Comparison of ENCODE assay signal across 8 mouse cellular contexts in genomic region chr8:90868334-90868733, GRCm38 (mm10). TPM values are rescaled to one million over a fixed set of nuclear protein-coding genes. Genes with fewer than 3 reads are reported as not detected.
DNase-seq lines count a peak whose midpoint lies in the region; ATAC-seq and TF ChIP-seq lines count a peak whose summit lies in the region.

No protein-coding gene starts in this region.

- no peak for ATAC-seq in lung, embryonic 14.5 days (ENCODE audit: insufficient read depth)
- no peak for ATAC-seq in limb, embryonic 14.5 days (ENCODE audit: low FRiP score, low read depth)

- no peak for TF ChIP-seq CTCF in lung, embryonic 14.5 days (IDR thresholded peaks at IDR 0.05; ENCODE audit: low read depth)

- H3K36me3 ChIP-seq in lung, embryonic 14.5 days (ENCODE audit: insufficient read depth) = no peaks in the 10 kb centered on the region
- H3K36me3 ChIP-seq in limb, embryonic 14.5 days (ENCODE audit: control insufficient read depth, insufficient read depth, low read length) = no peaks in the 10 kb centered on the region; the same call in 1 of the 2 replicates

- 0 out of 2 replicates have a peak overlapping the region, but pooled peaks have one; percentile 84 for H3K27ac ChIP-seq in lung, embryonic 14.5 days (ENCODE audit: low read depth)
- H3K27ac ChIP-seq in limb, embryonic 14.5 days (replicated peaks; ENCODE audit: low read depth, low read length) = peak overlapping the region; percentile 82

- 65% methylated on average over 4 of the region's 4 CpGs for WGBS in lung, embryonic 14.5 days
- WGBS in limb, embryonic 14.5 days = 65% methylated on average over 4 of the region's 4 CpGs

- H3K4me1 ChIP-seq in lung, embryonic 14.5 days (ENCODE audit: insufficient read depth) = peaks cover 13% of the 10 kb centered on the region
- H3K4me1 ChIP-seq in limb, embryonic 14.5 days (ENCODE audit: control insufficient read depth, insufficient read depth, low read length) = peaks cover 33% of the 10 kb centered on the region

- H3K9ac ChIP-seq in lung, embryonic 14.5 days = no peak overlapping the region
- no peak overlapping the region for H3K9ac ChIP-seq in limb, embryonic 14.5 days (ENCODE audit: low read depth, low read length, severe bottlenecking)

- intact Hi-C loops in gastrocnemius, postnatal 14 days (cut with DNase I; ENCODE audit: low total_unique reads) = no loop called here

- TF ChIP-seq POLR2A in limb, embryonic 14.5 days (IDR thresholded peaks at IDR 0.05; ENCODE audit: borderline replicate concordance, extremely low read depth, insufficient read depth, insufficient read length) = no peak

- peak; percentile 40 for DNase-seq in gastrocnemius, adult 18-20 months (ENCODE audit: low spot score)
- no peak for DNase-seq in gastrocnemius, postnatal 14 days
- DNase-seq in lung, embryonic 14.5 days = no peak
- DNase-seq in lung, postnatal 14 days = no peak
- peak; percentile 24 to 43 for DNase-seq in frontal cortex, postnatal 25 days (ENCODE audit: low spot score in 2 of 2)
- DNase-seq in limb, embryonic 14.5 days (ENCODE audit: low spot score) = no peak
- no peak for DNase-seq in retina, embryonic 14.5 days (ENCODE audit: low spot score)
- DNase-seq in embryo, embryonic 11 days = no peak

- no peaks in the 10 kb centered on the region for H3K9me3 ChIP-seq in lung, embryonic 14.5 days (ENCODE audit: low read depth, low read length)
- no peaks in the 10 kb centered on the region for H3K9me3 ChIP-seq in limb, embryonic 14.5 days (ENCODE audit: control insufficient read depth, low read length)

- H3K27me3 ChIP-seq in lung, embryonic 14.5 days (ENCODE audit: insufficient read depth, low read length) = no peaks in the 10 kb centered on the region
- H3K27me3 ChIP-seq in limb, embryonic 14.5 days (ENCODE audit: control insufficient read depth, insufficient read depth, low read length) = no peaks in the 10 kb centered on the region

- no peak overlapping the region for H3K4me3 ChIP-seq in lung, embryonic 14.5 days (ENCODE audit: low read depth, low read length)
- H3K4me3 ChIP-seq in limb, embryonic 14.5 days (replicated peaks; ENCODE audit: low read length) = no peak overlapping the region

- H3K4me2 ChIP-seq in lung, embryonic 14.5 days = no peak overlapping the region
- no peak overlapping the region for H3K4me2 ChIP-seq in limb, embryonic 14.5 days (replicated peaks; ENCODE audit: low read depth, low read length, severe bottlenecking)

RNA-seq across cellular contexts. Expression of gene Chd9, which starts 40.2 kb away (rescaled TPM):
- total RNA-seq in gastrocnemius, adult 18-20 months (2021) = 10 to 100 TPM; 28.7 to 53.9 TPM
- 10 to 100 TPM; 41.1 to 76.7 TPM for total RNA-seq in gastrocnemius, postnatal 14 days (2021)
- polyA plus RNA-seq in lung, embryonic 14.5 days (2014; fragmentation: Nextera tagmentation; extraction: Ambion mirVana) = 72.5 and 75.0 TPM in 2 replicates
- polyA plus RNA-seq in limb, embryonic 14.5 days (2012; rRNA removed) = 97.2 and 127 TPM in 2 replicates
- 143 and 153 TPM in 2 replicates for polyA plus RNA-seq in limb, embryonic 14.5 days (2014; fragmentation: Nextera tagmentation; extraction: Ambion mirVana)

RNA-seq across cellular contexts. Expression of gene Gm19935, which starts 51.1 kb away (rescaled TPM):
- total RNA-seq in gastrocnemius, adult 18-20 months (2021) = not detected
- total RNA-seq in gastrocnemius, postnatal 14 days (2021) = not detected
- not detected in 2 replicates for polyA plus RNA-seq in lung, embryonic 14.5 days (2014; fragmentation: Nextera tagmentation; extraction: Ambion mirVana)
- not detected in 2 replicates for polyA plus RNA-seq in limb, embryonic 14.5 days (2012; rRNA removed)
- polyA plus RNA-seq in limb, embryonic 14.5 days (2014; fragmentation: Nextera tagmentation; extraction: Ambion mirVana) = not detected in 2 replicates

Comparison
In these comparisons a context has a peak if more than half of its experiments do, and no peak if none do; other contexts are left out.
1. DNase-seq: peak in gastrocnemius, adult 18-20 months (single experiment) and frontal cortex, postnatal 25 days (2 of 2); none in gastrocnemius, postnatal 14 days (single experiment), lung, embryonic 14.5 days (single experiment), lung, postnatal 14 days (single experiment), limb, embryonic 14.5 days (single experiment), retina, embryonic 14.5 days (single experiment) and embryo, embryonic 11 days (single experiment).